Mouse (Mus musculus) liver, postnatal 0 days (tissue): Measurements from ENCODE around the gene Lmtk3.

ENCODE experiments used
- CTCF ChIP-seq: sonication (generic); IDR thresholded peaks from 2 replicates; pipeline ENCODE4 v1.5.1; 2016; ENCODE audit warnings: antibody characterized with exemption, low read depth
- EP300 ChIP-seq: IDR thresholded peaks from 2 replicates; pipeline ENCODE4 v1.6.1; 2016; ENCODE audit warnings: antibody characterized with exemption, low read depth, mild to moderate bottlenecking

DNA sequence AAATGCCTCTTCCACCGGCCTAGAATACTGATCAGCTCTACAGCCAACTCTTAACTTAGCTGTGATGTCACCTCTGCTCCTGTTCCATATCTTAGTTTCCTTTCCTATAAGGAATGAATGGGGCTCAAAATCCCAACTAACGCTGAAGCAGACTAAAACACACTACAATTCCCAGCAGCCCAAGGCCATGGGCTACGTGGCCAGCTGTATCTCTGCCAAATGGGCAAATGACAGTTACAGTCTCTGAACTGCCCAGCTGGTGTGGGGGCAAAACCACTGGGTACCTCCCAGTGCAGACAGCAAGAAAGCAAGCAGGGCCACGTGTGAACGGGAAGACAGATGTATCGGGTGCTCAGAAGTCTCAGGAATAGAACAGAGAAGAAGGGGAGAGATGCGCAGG lies 43.1 kb downstream of the Lmtk3 start:
- TF ChIP-seq CTCF (no peak), EP300 (no peak)
